Mouse (Mus musculus) CH12.LX (cell line): ENCODE data around the gene Eml3. TPM values are rescaled to one million over a fixed set of nuclear protein-coding genes. Genes with fewer than 3 reads are reported as not detected.

Experiments
- DNase-seq: peaks from one replicate; pipeline ENCODE4 v3.0.0-alpha.2; 2013; ENCODE audit errors: extremely low read depth
- H3K27ac ChIP-seq: 2 replicates; pipeline ENCODE4 v1.5.1; 2012; ENCODE audit warnings: low read depth, mild to moderate bottlenecking, control low read depth, moderate library complexity; ENCODE audit not compliant: insufficient read depth
- H3K27me3 ChIP-seq: replicated peaks from 2 replicates; pipeline ENCODE3; 2012; ENCODE audit warnings: inconsistent platforms
- H3K36me3 ChIP-seq, 2 experiments: replicated peaks in 1 of 2; 2 replicates each; pipeline versions ENCODE3 to v1.6.1; 2012; ENCODE audit warnings: inconsistent platforms in 1 of 2, low read length in 1 of 2, mild to moderate bottlenecking in 1 of 2, mixed read lengths in 1 of 2, moderate library complexity in 1 of 2; ENCODE audit not compliant: control insufficient read depth in 1 of 2, insufficient read depth in 1 of 2
- H3K4me1 ChIP-seq, 2 experiments: 2 replicates each; pipeline ENCODE4 v1.6.1; 2012; ENCODE audit warnings: inconsistent platforms in 1 of 2, moderate library complexity in 1 of 2; ENCODE audit not compliant: insufficient read depth in 2 of 2, control insufficient read depth in 1 of 2
- H3K4me2 ChIP-seq: 2 replicates; pipeline ENCODE4 v1.6.1; 2012; ENCODE audit warnings: low read depth, mild to moderate bottlenecking, control low read depth; ENCODE audit not compliant: poor library complexity, insufficient read depth, severe bottlenecking
- H3K4me3 ChIP-seq, 3 experiments: fragments of 150-350 bp in 1 of 3; sonication (generic) in 1 of 3; replicated peaks in 1 of 3; 2 replicates each; pipeline versions ENCODE3 to v1.5.1; 2011 to 2012; ENCODE audit warnings: low read depth in 2 of 3, low read length in 2 of 3, mild to moderate bottlenecking in 2 of 3, moderate library complexity in 2 of 3, control low read depth in 1 of 3, improper control_type of control experiment in 1 of 3, inconsistent platforms in 1 of 3, mixed read lengths in 1 of 3; ENCODE audit not compliant: poor library complexity in 1 of 3
- H3K79me2 ChIP-seq: replicated peaks from 2 replicates; pipeline ENCODE4 v1.6.1; 2012; ENCODE audit warnings: mild to moderate bottlenecking, moderate library complexity; ENCODE audit not compliant: control insufficient read depth, poor library complexity, insufficient read depth, severe bottlenecking; ENCODE audit errors: extremely low read depth
- H3K9ac ChIP-seq: 2 replicates; pipeline ENCODE4 v1.6.1; 2012; ENCODE audit warnings: low read depth, mild to moderate bottlenecking, control low read depth, moderate library complexity; ENCODE audit not compliant: insufficient read depth
- H3K9me3 ChIP-seq: replicated peaks from 2 replicates; pipeline ENCODE3; 2012; ENCODE audit warnings: low read length, inconsistent platforms, mixed read lengths
- BHLHE40 ChIP-seq: IDR thresholded peaks from 2 replicates; pipeline ENCODE4 v1.6.1; 2011; ENCODE audit warnings: mild to moderate bottlenecking, low read depth, low read length, improper control_type of control experiment
- CHD1 ChIP-seq: IDR thresholded peaks from 2 replicates; pipeline ENCODE4 v1.6.1; 2012; ENCODE audit warnings: low read depth, low read length, improper control_type of control experiment, inconsistent platforms
- CHD2 ChIP-seq: IDR thresholded peaks from 2 replicates; pipeline ENCODE4 v1.6.1; 2011; ENCODE audit warnings: low read length, improper control_type of control experiment
- CTCF ChIP-seq, 2 experiments: IDR thresholded peaks in 1 of 2; conservative IDR thresholded peaks in 1 of 2; 2 replicates each; pipeline ENCODE4 v1.5.1; 2011 to 2012; ENCODE audit warnings: low read depth in 2 of 2, low read length in 2 of 2, improper control_type of control experiment in 1 of 2, inconsistent platforms in 1 of 2, mild to moderate bottlenecking in 1 of 2, moderate library complexity in 1 of 2
- E2F4 ChIP-seq: IDR thresholded peaks from 2 replicates; pipeline ENCODE4 v1.6.1; 2011; ENCODE audit warnings: low read depth, low read length, improper control_type of control experiment; ENCODE audit not compliant: insufficient replicate concordance
- ELF1 ChIP-seq: IDR thresholded peaks from 2 replicates; pipeline ENCODE4 v1.6.1; 2014; ENCODE audit warnings: low read depth, mild to moderate bottlenecking, inconsistent platforms, low read length, improper control_type of control experiment
- EP300 ChIP-seq: IDR thresholded peaks from 2 replicates; pipeline ENCODE4 v1.6.1; 2011; ENCODE audit warnings: low read length, improper control_type of control experiment
- ETS1 ChIP-seq: conservative IDR thresholded peaks from 2 replicates; pipeline ENCODE4 v1.6.1; 2012; ENCODE audit warnings: low read depth, mild to moderate bottlenecking, inconsistent platforms, low read length, improper control_type of control experiment, moderate library complexity
- GABPA ChIP-seq: IDR thresholded peaks from 2 replicates; pipeline ENCODE4 v1.6.1; 2012; ENCODE audit warnings: low read depth, low read length, improper control_type of control experiment, inconsistent platforms; ENCODE audit not compliant: insufficient replicate concordance
- HCFC1 ChIP-seq: IDR thresholded peaks from 2 replicates; pipeline ENCODE4 v1.6.1; 2012; ENCODE audit warnings: low read depth, mild to moderate bottlenecking, inconsistent platforms, low read length, improper control_type of control experiment
- IRF4 ChIP-seq: IDR thresholded peaks from 2 replicates; pipeline ENCODE4 v1.6.1; 2014; ENCODE audit warnings: low read depth, mild to moderate bottlenecking, inconsistent platforms, low read length, improper control_type of control experiment
- JUN ChIP-seq: IDR thresholded peaks from 2 replicates; pipeline ENCODE4 v1.6.1; 2011; ENCODE audit warnings: low read depth, mild to moderate bottlenecking, low read length, improper control_type of control experiment, moderate library complexity; ENCODE audit not compliant: insufficient read depth
- JUND ChIP-seq: conservative IDR thresholded peaks from 2 replicates; pipeline ENCODE4 v1.6.1; 2011; ENCODE audit warnings: low read depth, low read length, improper control_type of control experiment
- KAT2A ChIP-seq: IDR thresholded peaks from 2 replicates; pipeline ENCODE4 v1.6.1; 2012; ENCODE audit warnings: low read length, improper control_type of control experiment, inconsistent platforms; ENCODE audit not compliant: insufficient replicate concordance
- MAFK ChIP-seq: IDR thresholded peaks from 2 replicates; pipeline ENCODE4 v1.6.1; 2011; ENCODE audit warnings: low read length, improper control_type of control experiment; ENCODE audit not compliant: insufficient replicate concordance
- MAX ChIP-seq: IDR thresholded peaks from 2 replicates; pipeline ENCODE4 v1.6.1; 2011; ENCODE audit warnings: low read length, improper control_type of control experiment
- MAZ ChIP-seq: IDR thresholded peaks from 2 replicates; pipeline ENCODE4 v1.6.1; 2012; ENCODE audit warnings: low read depth, mild to moderate bottlenecking, inconsistent platforms, low read length, improper control_type of control experiment, moderate library complexity
- MEF2A ChIP-seq: IDR thresholded peaks from 2 replicates; pipeline ENCODE4 v1.6.1; 2014; ENCODE audit warnings: low read depth, mild to moderate bottlenecking, inconsistent platforms, low read length, improper control_type of control experiment, borderline replicate concordance
- MXI1 ChIP-seq: IDR thresholded peaks from 2 replicates; pipeline ENCODE4 v1.6.1; 2011; ENCODE audit warnings: mild to moderate bottlenecking, low read depth, low read length, improper control_type of control experiment
- MYC ChIP-seq: IDR thresholded peaks from 2 replicates; pipeline ENCODE4 v1.6.1; 2011; ENCODE audit warnings: low read depth, mild to moderate bottlenecking, improper control_type of control experiment, low read length
- NELFE ChIP-seq: IDR thresholded peaks from 2 replicates; pipeline ENCODE4 v1.6.1; 2011; ENCODE audit warnings: low read depth, low read length, improper control_type of control experiment
- NRF1 ChIP-seq: IDR thresholded peaks from 2 replicates; pipeline ENCODE4 v1.6.1; 2014; ENCODE audit warnings: low read depth, mild to moderate bottlenecking, inconsistent platforms, low read length, improper control_type of control experiment, moderate library complexity
- PAX5 ChIP-seq: IDR thresholded peaks from 2 replicates; pipeline ENCODE4 v1.6.1; 2012; ENCODE audit warnings: low read length, inconsistent platforms, mixed read lengths
- POLR2A ChIP-seq: IDR thresholded peaks from 2 replicates; pipeline ENCODE4 v1.6.1; 2011; ENCODE audit warnings: low read depth, mild to moderate bottlenecking, improper control_type of control experiment, low read length
- POLR2AphosphoS2 ChIP-seq: IDR thresholded peaks from 2 replicates; pipeline ENCODE4 v1.6.1; 2011; ENCODE audit warnings: low read depth, low read length, improper control_type of control experiment
- RAD21 ChIP-seq: IDR thresholded peaks from 2 replicates; pipeline ENCODE4 v1.6.1; 2011; ENCODE audit warnings: low read depth, mild to moderate bottlenecking, low read length, improper control_type of control experiment, moderate library complexity
- RCOR1 ChIP-seq: conservative IDR thresholded peaks from 2 replicates; pipeline ENCODE4 v1.6.1; 2012; ENCODE audit warnings: low read depth, mild to moderate bottlenecking, inconsistent platforms, low read length, improper control_type of control experiment
- SIN3A ChIP-seq: IDR thresholded peaks from 2 replicates; pipeline ENCODE4 v1.6.1; 2012; ENCODE audit warnings: low read length, improper control_type of control experiment, inconsistent platforms
- SMC3 ChIP-seq: IDR thresholded peaks from 2 replicates; pipeline ENCODE4 v1.6.1; 2011; ENCODE audit warnings: low read depth, low read length, improper control_type of control experiment
- TBP ChIP-seq: conservative IDR thresholded peaks from 2 replicates; pipeline ENCODE4 v1.6.1; 2011; ENCODE audit warnings: low read depth, low read length, improper control_type of control experiment
- TCF12 ChIP-seq: IDR thresholded peaks from 2 replicates; pipeline ENCODE4 v1.6.1; 2014; ENCODE audit warnings: low read depth, mild to moderate bottlenecking, inconsistent platforms, low read length, improper control_type of control experiment
- UBTF ChIP-seq: IDR thresholded peaks from 2 replicates; pipeline ENCODE4 v1.6.1; 2012; ENCODE audit warnings: low read depth, mild to moderate bottlenecking, inconsistent platforms, low read length, improper control_type of control experiment, moderate library complexity
- USF1 ChIP-seq: IDR thresholded peaks from 2 replicates; pipeline ENCODE4 v1.6.1; 2014; ENCODE audit warnings: low read depth, mild to moderate bottlenecking, inconsistent platforms, low read length, improper control_type of control experiment
- USF2 ChIP-seq: conservative IDR thresholded peaks from 2 replicates; pipeline ENCODE4 v1.6.1; 2011; ENCODE audit warnings: low read depth, low read length, improper control_type of control experiment
- ZC3H11A ChIP-seq: IDR thresholded peaks from 2 replicates; pipeline ENCODE4 v1.6.1; 2012; ENCODE audit warnings: low read depth, mild to moderate bottlenecking, inconsistent platforms, low read length, improper control_type of control experiment
- ZKSCAN1 ChIP-seq: IDR thresholded peaks from 2 replicates; pipeline ENCODE4 v1.6.1; 2012; ENCODE audit warnings: low read depth, inconsistent platforms, low read length, improper control_type of control experiment, borderline replicate concordance
- ZMIZ1 ChIP-seq: IDR thresholded peaks from 2 replicates; pipeline ENCODE4 v1.6.1; 2012; ENCODE audit warnings: low read depth, mild to moderate bottlenecking, inconsistent platforms, low read length, improper control_type of control experiment
- ZNF384 ChIP-seq: IDR thresholded peaks from 2 replicates; pipeline ENCODE4 v1.6.1; 2012; ENCODE audit warnings: low read depth, low read length, improper control_type of control experiment, inconsistent platforms
- dilution Hi-C: fragments of 300-500 bp; cut with MboI; formaldehyde crosslinking; loops from 2 replicates; pipeline ENCODE4 v1.14.3; 2020; ENCODE audit warnings: low sequenced_read_pairs; ENCODE audit not compliant: extremely low pct_unique_long_range_greater_than_20kb, extremely low pct_ligation_motif_present
- in situ Hi-C: fragments of 300-500 bp; cut with MboI; formaldehyde crosslinking; loops from 3 replicates; pipeline ENCODE4 v1.14.3; 2019; ENCODE audit warnings: low sequenced_read_pairs, low pct_ligation_motif_present, low pct_unique_long_range_greater_than_20kb, mixed read lengths
- polyA plus RNA-seq: library from polyadenylated mRNA; unstranded; fragments of >175 nt; gene quantifications from 2 replicates; pipeline ENCODE4 v1.2.1, GENCODE M21; 2012; ENCODE audit warnings: low read depth; ENCODE audit not compliant: insufficient read length
- total RNA-seq, 2 experiments: library from RNA; depleted of rRNA; stranded (reverse); fragments of 300-350 nt in 1 of 2; fragments of >200 nt in 1 of 2; gene quantifications; 2 replicates each; pipeline ENCODE4 v1.2.3; 2012 to 2014

Eml3 gene
- total and polyA plus RNA-seq, 3 experiments: 18.7 to 37.3 (median 33.3) TPM

DNA sequence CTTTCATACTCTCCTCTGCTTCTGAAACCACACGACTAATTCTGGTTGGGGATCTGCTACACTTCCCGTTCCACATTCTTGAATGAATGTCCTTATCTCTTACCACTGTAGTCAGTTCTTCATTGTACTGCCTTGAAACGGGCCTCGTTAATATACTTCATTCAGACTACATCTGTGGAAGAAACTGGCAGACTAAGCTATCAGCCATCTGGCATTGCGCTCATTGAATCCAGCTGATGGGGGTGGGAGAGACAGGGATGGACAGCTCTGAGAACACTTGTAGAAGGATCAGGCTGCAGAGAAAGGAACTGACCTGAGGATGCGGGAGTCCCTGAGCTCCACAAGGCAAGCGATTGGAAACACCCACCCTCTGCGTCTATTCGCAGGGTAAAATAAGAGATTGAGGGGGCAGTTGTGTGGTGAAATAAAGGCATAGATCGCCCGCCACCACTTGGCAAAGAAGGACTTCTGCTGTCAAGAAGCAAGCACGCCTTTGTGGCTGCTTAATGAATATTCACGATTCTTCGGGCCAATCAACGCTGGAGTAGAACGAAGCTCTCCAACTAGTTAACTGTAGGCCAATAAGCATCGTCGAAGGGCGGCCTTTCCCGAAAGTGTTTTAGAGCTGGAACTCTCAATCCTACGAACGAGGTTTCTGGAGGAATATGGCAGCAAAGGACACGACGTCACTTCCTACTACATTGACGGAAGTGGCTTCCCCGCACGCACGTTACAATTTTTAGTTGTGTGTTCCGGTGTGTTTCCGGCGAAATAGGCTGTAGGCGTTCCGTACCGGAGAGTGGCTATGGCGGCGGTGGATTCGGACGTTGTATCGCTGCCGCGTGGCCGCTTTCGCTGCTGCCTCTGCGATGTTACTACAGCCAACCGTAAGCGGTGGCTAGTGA lies 24.0 kb downstream of the Eml3 start, which contains the start of gene Tut1:
Gene Tut1 (plus strand): TSS at position 713 of the 905 bp plus-strand sequence.
- peaks cover 4 to 32% of the 10 kb centered on the region in 2 experiments for H3K4me1 ChIP-seq
- H3K36me3 ChIP-seq: peaks cover 45 to 71% of the 10 kb centered on the region in 2 experiments
- dilution Hi-C loops: no loop called here

DNA sequence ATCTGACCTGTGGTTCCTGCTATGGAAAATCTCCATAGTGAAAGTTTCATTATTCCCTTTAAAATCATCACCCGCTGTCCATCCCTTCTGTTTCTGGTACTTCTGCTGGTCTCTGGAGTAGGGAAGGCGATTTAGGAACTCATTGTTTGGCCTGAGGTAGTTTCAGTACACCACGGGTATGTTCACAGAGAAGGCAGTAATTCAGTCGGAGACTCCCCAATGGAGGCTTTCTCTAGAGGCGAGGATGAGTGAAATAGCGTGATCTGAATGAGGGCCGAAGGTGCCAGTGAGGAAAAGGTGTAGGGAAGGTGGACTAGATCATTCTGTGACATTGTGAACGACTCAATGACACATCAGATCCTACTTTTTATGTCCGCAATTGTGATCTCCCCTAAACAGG lies 24.8 kb downstream of the Eml3 start:
- peak overlapping the region; percentile 99 for H3K4me2 ChIP-seq
- in situ Hi-C loops (no loop called here), dilution Hi-C loops (no loop called here)
- H3K36me3 ChIP-seq: peaks cover 43 to 71% of the 10 kb centered on the region in 2 experiments
- H3K4me3 ChIP-seq: peak overlapping the region; percentile 67 to 85 (median 82)
- peak overlapping the region; percentile 95 for H3K9ac ChIP-seq
- H3K9me3 ChIP-seq: no peaks in the 10 kb centered on the region
- H3K4me1 ChIP-seq: peaks cover 4 to 35% of the 10 kb centered on the region in 2 experiments
- peak overlapping the region; percentile 70 for H3K27ac ChIP-seq
- no peaks in the 10 kb centered on the region for H3K27me3 ChIP-seq
- TF ChIP-seq MYC (no peak), CHD2 (no peak), UBTF (no peak), MAX (no peak), POLR2AphosphoS2 (no peak), ELF1 (no peak), ZKSCAN1 (no peak), SMC3 (no peak), HCFC1 (no peak), ETS1 (no peak), CTCF (conservative IDR thresholded peaks at IDR 0.05 in 1 of 2, IDR thresholded peaks at IDR 0.05 in 1 of 2; ENCODE audit: low read depth in 2 of 2, low read length in 2 of 2) (no peak), RCOR1 (no peak), PAX5 (no peak), USF2 (no peak)
- TF ChIP-seq, all 38 proteins: peak for 0
- H3K79me2 ChIP-seq: peaks cover 48% of the 10 kb centered on the region
- no peak for DNase-seq

More for the DNA sequence above, 24.0 kb downstream of the Eml3 start, which contains the start of gene Tut1:
- peak within 1 kb of the TSS; percentile 95 for H3K9ac ChIP-seq
- peak; percentile 98 for DNase-seq
- H3K4me3 ChIP-seq: peak within 1 kb of the TSS; percentile 67 to 85 (median 82)
- peaks cover 44% of the 10 kb centered on the region for H3K79me2 ChIP-seq
- peak within 1 kb of the TSS; percentile 70 for H3K27ac ChIP-seq
- in situ Hi-C loops: no loop called here
- no peaks in the 10 kb centered on the region for H3K9me3 ChIP-seq
- TF ChIP-seq POLR2A: peak; percentile 94
- TF ChIP-seq MAX: peak; percentile 96
- no peak for TF ChIP-seq CTCF (conservative IDR thresholded peaks at IDR 0.05 in 1 of 2, IDR thresholded peaks at IDR 0.05 in 1 of 2; ENCODE audit: low read depth in 2 of 2, low read length in 2 of 2)
- peak; percentile 66; the same call in 1 of the 2 replicates for TF ChIP-seq GABPA
- peak; percentile 95 for TF ChIP-seq TCF12
- TF ChIP-seq MAFK: no peak
- peak; percentile 18 for TF ChIP-seq SMC3
- no peak; the same call in 1 of the 2 replicates for TF ChIP-seq RCOR1
- TF ChIP-seq E2F4: peak; percentile 69; the same call in 1 of the 2 replicates
- TF ChIP-seq POLR2AphosphoS2: peak; percentile 27; the same call in 1 of the 2 replicates
- TF ChIP-seq ZNF384: peak; percentile 42; the same call in 1 of the 2 replicates
- TF ChIP-seq CHD2: peak; percentile 80
- peak; percentile 77 for TF ChIP-seq JUND
- no peak for TF ChIP-seq CHD1
- peak; percentile 82 for TF ChIP-seq IRF4
- peak; percentile 94 for TF ChIP-seq ELF1
- no peak for TF ChIP-seq EP300
- peak; percentile 81; the same call in 1 of the 2 replicates for TF ChIP-seq ZMIZ1
- TF ChIP-seq MEF2A: peak; percentile 88
- TF ChIP-seq BHLHE40: peak; percentile 92
- TF ChIP-seq PAX5: no peak
- peak; percentile 97 for TF ChIP-seq MYC
- peak; percentile 77 for TF ChIP-seq ETS1
- TF ChIP-seq UBTF: peak; percentile 27; the same call in 1 of the 2 replicates
- TF ChIP-seq HCFC1: peak; percentile 100
- peak; percentile 44; the same call in 1 of the 2 replicates for TF ChIP-seq NRF1
- peak; percentile 98 for TF ChIP-seq SIN3A
- peak; percentile 96 for TF ChIP-seq TBP
- TF ChIP-seq MXI1: peak; percentile 98
- peak; percentile 82 for TF ChIP-seq MAZ
- peak; percentile 87 for TF ChIP-seq NELFE
- TF ChIP-seq RAD21: no peak
- TF ChIP-seq USF2: no peak
- TF ChIP-seq JUN: peak; percentile 47; the same call in 1 of the 2 replicates
- TF ChIP-seq ZC3H11A: no peak
- TF ChIP-seq KAT2A: peak; percentile 97; the same call in 1 of the 2 replicates
- TF ChIP-seq USF1: no peak
- no peak for TF ChIP-seq ZKSCAN1
- TF ChIP-seq, all 38 proteins: peak for 27
- Histone ChIP-seq H3K27me3 (no peaks in the 10 kb centered on the region), H3K4me2 (peak within 1 kb of the TSS; percentile 99)
